Mouse (Mus musculus): ENCODE results near the gene Vmn2r105.

Gene Vmn2r105

GRCm38 (mm10) chr17:20234952-20235351, at the start of gene Vmn2r105:
Gene Vmn2r105, minus strand, starts transcription at chr17:20235052.
- no peak for DNase-seq (ENCODE audit: extremely low spot score, low spot score)

- no peak for DNase-seq (ENCODE audit: extremely low spot score, low spot score)
Measured at GRCm38 (mm10) chr17:20255522-20255921, 20.7 kb upstream of the Vmn2r105 start.

DNA sequence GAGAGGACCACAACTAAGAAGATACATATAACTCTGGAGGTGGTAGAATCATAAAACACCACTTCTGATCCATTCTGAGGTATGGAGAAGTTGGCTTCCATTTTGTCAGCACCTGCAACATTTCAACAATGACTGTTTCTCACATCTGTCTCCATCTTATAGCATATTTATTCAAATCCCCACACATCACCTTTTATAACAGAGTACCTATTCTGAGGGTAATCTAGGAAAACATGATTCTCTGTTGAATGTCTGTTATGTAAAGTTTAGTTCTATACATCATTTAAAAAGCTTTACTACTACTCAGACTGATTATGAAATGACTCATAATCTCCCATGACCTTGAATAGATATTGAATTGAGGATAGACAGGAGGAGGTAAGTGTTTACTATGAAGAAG, 51.9 kb downstream of the Vmn2r105 start, which contains the start of gene Fpr-rs6:
Gene Fpr-rs6 (minus strand): TSS at position 101 of the 400 bp plus-strand sequence.
- no peak for DNase-seq (ENCODE audit: extremely low spot score, low spot score)
